Mouse (Mus musculus) granulocyte monocyte progenitor cell, adult 5-6 weeks (primary cell): ENCODE results near the gene Ccr5. TPM values are rescaled to one million over a fixed set of nuclear protein-coding genes. Genes with fewer than 3 reads are reported as not detected.
"Not testable (repeated sequence)": the region's sequence is repeated elsewhere in the genome, so short reads cannot be mapped to it uniquely, and the experiment has no call there.

Experiments used
- ATAC-seq: replicated peaks from 2 replicates; pipeline ENCODE4 v1.8.0; 2016; ENCODE audit warnings: mild to moderate bottlenecking, moderate TSS enrichment, inconsistent platforms; ENCODE audit not compliant: poor library complexity, severe bottlenecking
- total RNA-seq, 2 experiments: library from RNA; stranded (forward) in 1 of 2; stranded (reverse) in 1 of 2; fragments of 200-712, 200-1000 nt in 1 of 2; fragments of >200 nt in 1 of 2; fragmentation: Nextera tagmentation in 1 of 2; gene quantifications; 2 replicates each; pipeline ENCODE4 v1.2.3; 2014 to 2017

Ccr5 gene
- 0.04 and 2.4 TPM in 2 replicates for total RNA-seq (2014; fragmentation: Nextera tagmentation)
- total RNA-seq (2017), result 0.31 and 0.34 TPM in 2 replicates

DNA sequence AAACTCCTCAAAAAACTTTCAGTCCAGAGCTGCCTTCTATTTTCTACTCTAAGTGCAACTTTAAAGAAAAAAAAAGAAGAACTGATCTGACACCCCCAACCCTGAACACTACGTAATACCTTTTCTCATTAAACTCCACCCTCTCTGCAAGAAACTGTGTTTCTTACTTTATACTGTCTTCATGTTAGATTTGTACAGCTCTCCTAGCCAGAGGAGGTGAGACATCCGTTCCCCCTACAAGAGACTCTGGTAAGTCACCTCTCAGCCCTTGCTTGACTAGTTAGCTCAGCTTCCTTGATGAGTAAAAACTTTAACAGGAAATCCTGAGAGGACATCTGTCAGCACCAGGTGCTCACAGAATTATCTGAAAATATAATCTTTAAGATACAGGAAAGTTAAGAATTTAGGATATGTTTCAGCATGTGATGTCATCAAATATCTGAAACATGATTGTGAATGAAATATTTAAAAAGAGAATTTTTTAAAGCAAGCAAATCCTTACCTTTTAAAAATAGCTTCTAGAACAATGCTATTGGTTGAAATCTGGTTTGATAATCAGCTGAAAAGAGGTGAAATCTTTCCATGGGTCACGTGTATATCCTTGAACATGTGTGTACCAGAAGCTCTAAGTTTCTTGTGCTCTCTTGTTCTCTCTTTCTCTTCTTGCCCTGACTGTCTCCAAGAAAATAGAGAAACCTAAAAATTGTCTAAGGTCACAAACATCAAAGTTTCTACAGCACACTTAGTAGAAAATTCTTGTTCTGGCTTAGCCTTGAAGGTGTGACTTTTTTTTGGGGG is at the start of gene Ccr5:
Ccr5 (plus strand) TSS at position 157 of the 798 bp plus-strand sequence.
- peak; percentile 70 for ATAC-seq

GRCm38 (mm10) chr9:124079803-124080202 is 41.5 kb upstream of the Ccr5 start:
- ATAC-seq, result no peak

DNA sequence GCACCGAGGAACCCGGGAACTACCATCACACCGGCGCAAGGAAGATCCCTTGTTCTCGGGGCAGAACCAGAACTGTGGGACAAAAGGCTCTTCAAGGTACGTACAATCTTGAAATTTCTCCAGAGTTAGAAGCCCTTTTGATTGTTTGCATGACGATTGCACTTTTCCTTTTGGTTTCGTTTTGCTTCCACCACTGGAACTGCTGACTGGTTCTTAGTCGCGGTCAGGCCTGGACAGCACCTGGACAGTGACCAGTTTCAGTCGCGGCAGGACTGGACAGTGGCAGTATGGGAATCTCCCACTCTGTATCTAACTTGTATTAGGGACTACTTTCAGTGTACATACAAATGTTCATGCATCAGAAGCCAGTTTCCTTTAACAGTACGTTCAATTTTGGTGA is 40.9 kb upstream of the Ccr5 start:
- not testable (repeated sequence) for ATAC-seq

DNA sequence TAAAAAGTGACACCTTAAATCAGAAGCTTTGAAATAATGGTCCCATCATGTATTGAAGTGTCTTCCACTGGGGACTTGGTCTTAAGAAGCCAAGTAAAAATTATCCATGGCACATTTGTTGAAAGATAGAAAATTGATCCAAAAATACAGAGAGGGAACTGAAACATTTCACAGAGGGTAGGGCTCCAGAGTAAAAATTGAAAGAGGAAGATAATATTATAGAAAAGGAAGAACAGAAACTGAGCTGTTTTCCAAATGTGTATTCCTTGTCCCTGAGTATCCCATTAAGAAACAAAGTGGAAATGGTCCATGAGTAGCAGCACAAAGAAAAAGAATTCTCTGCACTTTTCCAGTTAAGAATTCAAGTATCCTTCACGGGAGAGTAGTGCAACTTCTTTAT is 30.9 kb upstream of the Ccr5 start:
- ATAC-seq, result peak; percentile 70

DNA sequence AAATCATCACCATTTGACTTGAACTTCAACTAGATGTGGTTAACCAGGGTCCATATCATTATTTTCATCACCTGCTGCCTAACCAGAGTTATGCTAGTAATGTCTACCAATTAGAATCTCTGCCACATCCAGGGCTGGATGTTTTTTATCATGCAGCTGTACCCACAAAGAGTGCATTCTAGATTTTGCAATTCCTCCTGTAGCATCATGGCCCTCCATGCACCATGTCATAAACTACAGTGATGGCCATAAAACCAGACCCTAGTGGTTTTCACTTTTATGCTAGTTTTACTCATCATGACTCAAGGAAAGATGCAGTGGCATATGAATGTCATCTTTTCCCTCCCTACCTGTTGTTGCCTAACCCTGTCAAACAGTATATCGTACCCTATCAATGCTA is 22.2 kb upstream of the Ccr5 start:
- ATAC-seq, result no peak

DNA sequence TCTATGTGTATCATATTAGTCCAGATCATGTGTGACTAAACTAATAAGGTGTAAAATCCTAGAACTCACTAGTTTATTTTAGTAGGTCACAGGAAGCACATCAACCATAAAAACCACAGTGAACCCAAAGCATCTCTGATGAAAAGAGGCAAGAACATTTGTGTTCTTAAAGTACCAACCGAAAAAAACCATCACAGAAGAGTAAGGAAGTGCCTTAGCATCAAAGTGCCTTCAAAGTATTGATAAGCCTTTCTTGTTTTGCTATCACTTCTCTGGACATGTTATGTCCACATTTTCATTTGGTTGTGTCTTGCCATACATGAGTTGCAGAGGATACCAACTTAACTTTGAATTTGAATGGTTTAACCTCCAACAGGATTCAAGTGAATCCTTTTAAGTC is 21.0 kb upstream of the Ccr5 start:
- ATAC-seq, result no peak

DNA sequence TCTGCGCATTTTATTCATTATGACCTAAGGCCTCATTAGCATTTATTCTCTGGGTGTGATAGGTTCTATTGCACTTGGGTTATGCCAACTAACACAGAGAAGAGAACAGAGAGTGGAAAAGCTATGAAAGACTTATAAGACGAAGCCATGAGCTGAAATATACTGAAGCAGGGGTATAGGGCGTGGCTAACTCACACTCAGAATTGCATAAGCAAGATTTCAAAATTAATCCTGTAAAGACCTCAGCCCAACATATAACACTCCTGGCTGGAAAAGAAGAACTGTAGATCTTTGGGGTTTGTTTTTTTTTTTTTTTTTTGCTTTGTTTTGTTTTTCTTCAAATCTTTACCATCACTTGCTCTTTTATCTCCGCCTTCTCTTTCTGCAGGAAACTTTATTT is 19.6 kb upstream of the Ccr5 start, which contains the start of gene Ccr2:
Ccr2 (plus strand) TSS at position 228 of the 400 bp plus-strand sequence.
- peak; percentile 82 for ATAC-seq

DNA sequence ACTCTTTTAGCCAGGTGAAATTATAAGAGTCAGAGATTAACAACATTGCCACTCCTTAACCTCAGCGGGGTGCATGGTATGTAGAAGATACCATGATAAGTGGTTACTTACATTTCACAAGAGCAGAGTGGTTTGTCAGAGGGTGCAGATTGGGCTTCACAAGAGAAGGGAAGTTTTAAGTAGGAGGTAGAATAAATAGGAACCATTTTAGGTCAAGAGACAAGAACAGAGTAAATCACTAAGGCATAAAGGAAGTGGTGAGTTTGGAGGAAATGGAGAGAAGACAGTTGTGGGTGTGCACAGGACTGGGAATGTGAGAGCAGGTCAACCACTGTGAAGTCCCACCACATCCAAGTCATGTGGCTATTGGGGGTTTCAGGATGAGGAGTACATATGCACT is 18.1 kb upstream of the Ccr5 start:
- ATAC-seq, result peak; percentile 82

DNA sequence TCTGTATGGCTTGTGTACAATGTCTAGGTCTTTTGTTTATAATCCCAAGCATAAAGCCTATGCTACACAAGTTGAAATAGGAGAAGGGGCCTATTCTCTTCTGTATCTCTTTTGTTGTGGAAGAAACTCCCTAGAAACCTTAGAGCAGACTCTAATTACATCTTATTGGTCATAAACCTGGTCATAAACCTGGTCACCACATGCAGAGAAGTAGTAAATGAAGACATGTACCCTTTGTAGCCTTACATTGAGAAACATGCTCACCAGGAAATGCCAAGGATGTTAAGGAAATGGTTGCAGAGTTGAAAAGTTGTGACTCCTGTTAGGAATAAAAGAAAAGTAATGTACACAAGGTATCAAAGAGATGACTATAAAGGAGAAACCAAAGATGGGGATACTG is 16.1 kb upstream of the Ccr5 start:
- no peak for ATAC-seq

GRCm38 (mm10) chr9:124107232-124107631 is 14.1 kb upstream of the Ccr5 start:
- no peak for ATAC-seq

GRCm38 (mm10) chr9:124108356-124109127 is 12.8 kb upstream of the Ccr5 start:
- 0 out of 2 replicates have a peak, but pooled peaks have one; percentile 23 for ATAC-seq

DNA sequence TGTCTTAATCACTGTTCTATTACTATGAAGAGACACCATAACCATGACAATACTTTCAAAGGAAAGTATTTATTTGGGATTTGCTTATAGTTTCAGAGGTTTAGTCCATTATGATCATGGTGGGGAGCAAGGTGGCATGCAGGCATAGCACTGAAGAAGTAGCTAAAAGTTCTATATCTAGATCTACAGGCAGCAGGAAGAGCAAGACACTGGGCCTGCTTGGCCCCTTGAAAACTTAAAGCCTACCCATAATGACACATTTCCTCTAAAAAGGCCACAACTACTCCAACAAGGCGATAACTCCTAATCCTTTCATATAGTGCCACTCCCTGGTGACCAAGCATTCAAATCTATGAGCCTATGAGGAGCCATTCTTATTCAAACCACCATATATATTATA is 9.3 kb upstream of the Ccr5 start:
- ATAC-seq, result no peak

DNA sequence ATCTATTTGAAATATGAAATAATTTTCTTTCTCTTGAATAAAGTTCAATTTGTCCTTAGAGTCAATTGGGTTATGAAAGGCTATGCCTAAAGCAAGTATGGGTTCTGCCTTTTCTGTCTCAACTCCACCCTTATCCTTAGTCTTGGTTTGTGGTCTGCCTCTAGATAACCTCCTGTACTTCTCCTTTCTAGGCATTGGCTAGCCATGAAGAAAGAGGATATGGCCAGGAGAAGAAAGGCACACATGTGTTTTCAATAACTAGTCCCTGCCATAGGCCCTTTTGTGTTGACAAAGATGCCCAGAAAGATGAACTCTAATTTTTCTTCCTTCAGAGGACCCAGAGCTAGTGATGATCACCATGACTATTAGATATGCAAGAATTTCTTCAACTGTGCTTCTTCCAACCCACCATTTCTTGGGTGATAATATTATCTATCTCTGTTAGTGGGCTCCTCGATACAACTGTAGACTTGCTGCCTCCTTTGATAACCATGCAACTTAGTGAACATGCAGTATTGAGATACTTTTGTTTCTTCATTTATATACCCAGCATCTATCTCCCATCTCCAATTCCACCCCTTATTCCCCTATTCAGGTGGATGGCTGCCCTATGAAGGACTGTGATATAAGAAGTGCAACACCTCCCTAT is 8.6 kb upstream of the Ccr5 start:
- peak; percentile 99 for ATAC-seq

- no peak for ATAC-seq
These were observed 7.6 kb upstream of the Ccr5 start for GRCm38 (mm10) chr9:124113777-124114176.

DNA sequence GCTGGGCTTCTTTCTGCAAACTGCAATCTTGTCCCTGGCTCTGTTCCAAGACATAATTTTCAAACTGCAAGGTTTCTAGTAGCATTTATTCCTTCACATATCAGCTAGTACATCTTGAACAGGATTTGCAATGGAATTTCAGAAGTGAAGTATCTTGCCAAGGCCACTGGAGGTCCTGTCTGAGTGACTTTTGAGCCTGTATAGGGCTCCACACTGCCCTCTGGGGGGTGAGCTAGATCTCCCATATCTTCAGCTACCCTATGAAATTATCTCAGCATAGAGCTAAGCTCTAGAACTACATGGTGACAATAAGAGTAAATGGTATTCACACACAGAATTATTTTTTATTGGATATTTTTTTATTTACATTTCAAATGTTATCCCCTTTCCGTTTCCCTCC is 2.9 kb upstream of the Ccr5 start:
- ATAC-seq, result peak; percentile 94

DNA sequence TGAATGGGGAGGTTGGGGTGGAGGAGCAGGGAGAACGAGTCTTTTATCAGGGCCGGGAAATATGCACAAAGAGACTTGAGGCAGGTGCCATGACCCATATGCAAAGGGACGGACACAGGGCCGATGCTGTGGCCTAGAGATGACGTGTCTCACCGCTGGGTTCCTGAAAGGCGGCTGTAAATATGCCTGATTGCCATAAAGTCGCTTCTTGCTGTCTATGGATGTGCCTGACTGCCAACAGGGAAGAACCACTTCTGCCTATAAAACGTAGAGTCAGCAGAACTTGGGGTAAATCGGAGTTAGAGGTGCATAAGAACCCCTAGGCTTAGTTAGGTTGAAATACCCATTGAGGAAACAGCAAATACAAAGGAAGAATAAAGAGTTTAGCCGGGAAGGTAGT is 4.2 kb downstream of the Ccr5 start:
- no peak for ATAC-seq

- peak; percentile 85 for ATAC-seq
These were observed 5.0 kb downstream of the Ccr5 start for GRCm38 (mm10) chr9:124126373-124126772.

GRCm38 (mm10) chr9:124127412-124127811 is 6.1 kb downstream of the Ccr5 start:
- no peak for ATAC-seq

DNA sequence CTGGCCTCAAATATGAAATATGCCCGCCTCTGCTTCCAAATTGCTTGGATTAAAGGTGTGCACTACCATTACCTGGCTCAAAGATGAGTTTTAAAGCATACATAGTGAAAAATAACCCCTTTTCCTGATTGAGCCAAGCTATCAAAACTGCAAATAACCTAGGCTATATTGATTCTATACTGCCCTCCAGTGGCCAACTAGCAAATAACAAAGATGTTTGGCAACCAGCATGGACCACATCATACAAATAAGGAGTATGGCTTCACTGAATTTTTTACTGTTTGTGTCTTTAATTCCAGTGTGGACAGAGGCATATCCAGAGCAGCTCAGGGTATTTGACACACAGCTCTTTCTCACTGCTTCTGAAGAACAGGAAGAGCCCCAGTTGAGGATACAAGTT is 7.0 kb downstream of the Ccr5 start:
- ATAC-seq, result peak; percentile 64

DNA sequence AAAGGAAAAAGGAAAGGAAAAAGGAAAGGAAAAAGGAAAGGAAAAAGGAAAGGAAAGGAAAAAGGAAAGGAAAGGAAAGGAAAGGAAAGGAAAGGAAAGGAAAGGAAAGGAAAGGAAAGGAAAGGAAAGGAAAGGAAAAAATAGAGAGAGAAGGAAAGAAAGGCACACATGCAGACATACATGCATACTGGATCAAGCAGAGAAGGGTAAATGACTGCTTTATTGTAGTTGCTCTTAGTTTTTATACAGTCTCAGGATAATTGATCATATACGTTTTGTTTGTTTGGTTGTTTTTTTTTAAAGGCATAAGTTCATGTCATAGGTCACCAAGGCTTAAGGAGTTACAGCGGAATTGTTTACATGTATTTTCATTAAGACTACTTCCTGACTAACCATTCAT is 11.6 kb downstream of the Ccr5 start:
- ATAC-seq, result not testable (repeated sequence)

DNA sequence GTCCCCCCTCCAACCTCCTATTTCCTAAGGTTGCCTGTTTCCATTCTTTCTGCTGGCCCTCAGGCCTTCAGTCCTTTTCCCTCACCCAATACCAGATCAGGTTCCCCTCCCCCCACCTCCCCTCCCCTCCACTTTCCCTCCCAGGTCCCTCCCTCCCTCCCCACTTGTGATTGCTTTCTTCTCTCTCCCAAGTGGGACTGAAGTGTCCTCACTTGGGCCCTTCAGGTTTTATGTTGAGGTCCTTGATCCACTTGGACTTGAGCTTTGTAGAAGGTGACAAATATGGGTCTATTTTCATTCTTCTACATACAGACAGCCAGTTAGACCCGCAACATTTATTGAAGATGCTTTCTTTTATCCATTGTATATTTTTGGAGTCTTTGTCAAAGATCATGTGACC is 13.6 kb downstream of the Ccr5 start:
- not testable (repeated sequence) for ATAC-seq
